Mouse (Mus musculus) small intestine, adult 2 months (tissue): Measurements from ENCODE around the gene Ext2. TPM values are rescaled to one million over a fixed set of nuclear protein-coding genes. Genes with fewer than 3 reads are reported as not detected.

Experiments used
- H3K27ac ChIP-seq: fragments of 200-500 bp; 2 replicates; pipeline ENCODE4 v1.5.1; 2012; ENCODE audit warnings: low read depth, low read length, control low read depth, inconsistent platforms; ENCODE audit not compliant: insufficient read depth
- H3K27me3 ChIP-seq: fragments of 200-500 bp; 2 replicates; pipeline ENCODE4 v1.6.1; 2012; ENCODE audit warnings: mild to moderate bottlenecking, moderate library complexity, low read length, inconsistent platforms; ENCODE audit not compliant: control insufficient read depth, insufficient read depth
- H3K36me3 ChIP-seq: fragments of 200-500 bp; 2 replicates; pipeline ENCODE4 v1.6.1; 2012; ENCODE audit warnings: mild to moderate bottlenecking, low read length, control low read depth, inconsistent platforms; ENCODE audit not compliant: control insufficient read depth, insufficient read depth
- H3K4me1 ChIP-seq: fragments of 200-500 bp; 2 replicates; pipeline ENCODE4 v1.6.1; 2012; ENCODE audit warnings: low read length, inconsistent platforms, mixed read lengths; ENCODE audit not compliant: control insufficient read depth, insufficient read depth, insufficient read length
- H3K4me3 ChIP-seq: fragments of 200-500 bp; 2 replicates; pipeline ENCODE4 v1.5.1; 2012; ENCODE audit warnings: low read depth, mild to moderate bottlenecking, control low read depth, inconsistent platforms, low read length, moderate library complexity
- CTCF ChIP-seq: fragments of 200-500 bp; IDR thresholded peaks from 2 replicates; pipeline ENCODE4 v1.5.1; 2012; ENCODE audit warnings: low read depth, mild to moderate bottlenecking, control low read depth, inconsistent platforms, low read length, moderate library complexity, mixed read lengths; ENCODE audit not compliant: insufficient replicate concordance, insufficient read length; ENCODE audit errors: extremely low read depth
- POLR2A ChIP-seq: fragments of 200-500 bp; IDR thresholded peaks from 2 replicates; pipeline ENCODE4 v1.6.1; 2012; ENCODE audit warnings: low read depth, mild to moderate bottlenecking, control low read depth, inconsistent platforms, low read length, moderate library complexity
- WGBS: fragments of 180-500 bp; shearing (Covaris S2); methylation state at CpG from one replicate; pipeline ENCODE4 v1.1.7; 2018; 5-methylcytosine and 5-hydroxymethylcytosine counted together
- polyA plus RNA-seq: library from polyadenylated mRNA; depleted of rRNA; stranded (reverse); fragments of >200 nt; gene quantifications from 2 replicates; pipeline ENCODE4 v1.2.3, GENCODE M21; 2012

The Ext2 gene
- polyA plus RNA-seq, 1 experiment, result 28.6 TPM

GRCm38 (mm10) chr2:93850317-93850944, 28.1 kb upstream of the Ext2 start:
- Histone ChIP-seq H3K27me3 (no peaks in the 10 kb centered on the region), H3K36me3 (no peaks in the 10 kb centered on the region), H3K4me3 (no peak overlapping the region), H3K27ac (no peak overlapping the region), H3K4me1 (peaks cover 3% of the 10 kb centered on the region; the same call in 1 of the 2 replicates)
- 12% methylated on average over 13 of the region's 13 CpGs for WGBS
- TF ChIP-seq CTCF, result no peak

- peaks cover 3% of the 10 kb centered on the region; the same call in 1 of the 2 replicates for H3K4me1 ChIP-seq
- H3K36me3 ChIP-seq, result no peaks in the 10 kb centered on the region
- under 1% methylated on average over 28 of the region's 28 CpGs for WGBS
- peak within 1 kb of the TSS; percentile 47 for H3K27ac ChIP-seq
- TF ChIP-seq CTCF (peak; percentile 66; the same call in 1 of the 2 replicates), POLR2A (peak; percentile 57; the same call in 1 of the 2 replicates)
- H3K27me3 ChIP-seq, result no peaks in the 10 kb centered on the region
- peak within 1 kb of the TSS; percentile 68 for H3K4me3 ChIP-seq
Observed at GRCm38 (mm10) chr2:93849505-93850089, 27.2 kb upstream of the Ext2 start, which contains the start of gene Accs. Accs (minus strand) TSS chr2:93849943.

- no peak for TF ChIP-seq CTCF
- no peak for TF ChIP-seq POLR2A
- Histone ChIP-seq H3K4me3 (no peak overlapping the region), H3K27ac (no peak overlapping the region), H3K4me1 (no peaks in the 10 kb centered on the region), H3K36me3 (peaks cover 3% of the 10 kb centered on the region; the same call in 1 of the 2 replicates), H3K27me3 (no peaks in the 10 kb centered on the region)
- WGBS, result 95% methylated on average over 3 of the region's 3 CpGs
Observed at GRCm38 (mm10) chr2:93841349-93841748, 19.0 kb upstream of the Ext2 start.

GRCm38 (mm10) chr2:93840109-93840508, 17.7 kb upstream of the Ext2 start:
- WGBS, result 80% methylated on average over 6 of the region's 6 CpGs
- Histone ChIP-seq H3K4me1 (no peaks in the 10 kb centered on the region), H3K27me3 (no peaks in the 10 kb centered on the region), H3K4me3 (no peak overlapping the region), H3K36me3 (peaks cover 3% of the 10 kb centered on the region; the same call in 1 of the 2 replicates), H3K27ac (no peak overlapping the region)
- TF ChIP-seq CTCF (no peak), POLR2A (no peak)

GRCm38 (mm10) chr2:93838931-93839330, 16.6 kb upstream of the Ext2 start:
- WGBS, result 93% methylated on average over 4 of the region's 4 CpGs

GRCm38 (mm10) chr2:93836232-93836785, 13.9 kb upstream of the Ext2 start:
- no peaks in the 10 kb centered on the region for H3K36me3 ChIP-seq
- 28% methylated on average over 13 of the region's 13 CpGs for WGBS
- no peak overlapping the region for H3K27ac ChIP-seq
- TF ChIP-seq POLR2A, result no peak
- TF ChIP-seq CTCF, result no peak
- no peaks in the 10 kb centered on the region for H3K27me3 ChIP-seq
- H3K4me3 ChIP-seq, result no peak overlapping the region
- no peaks in the 10 kb centered on the region for H3K4me1 ChIP-seq

More at GRCm38 (mm10) chr2:93838931-93839330, 16.6 kb upstream of the Ext2 start:
- H3K4me1 ChIP-seq, result no peaks in the 10 kb centered on the region
- H3K27me3 ChIP-seq, result no peaks in the 10 kb centered on the region
- H3K36me3 ChIP-seq, result peaks cover 1% of the 10 kb centered on the region; the same call in 1 of the 2 replicates
- H3K27ac ChIP-seq, result no peak overlapping the region
- no peak overlapping the region for H3K4me3 ChIP-seq
- no peak for TF ChIP-seq CTCF
- TF ChIP-seq POLR2A, result no peak

- Histone ChIP-seq H3K4me3 (no peak overlapping the region), H3K4me1 (no peaks in the 10 kb centered on the region), H3K36me3 (no peaks in the 10 kb centered on the region), H3K27ac (no peak overlapping the region), H3K27me3 (no peaks in the 10 kb centered on the region)
- no peak for TF ChIP-seq POLR2A
- WGBS, result 80% methylated on average over 11 of the region's 11 CpGs
Observed at GRCm38 (mm10) chr2:93835596-93835995, 13.2 kb upstream of the Ext2 start.
